Mouse (Mus musculus): ENCODE data around the gene Dtnb. TPM values are rescaled to one million over a fixed set of nuclear protein-coding genes. Genes with fewer than 3 reads are reported as not detected.

The Dtnb gene
- polyA plus RNA-seq, 2 experiments: 16.4 to 17.0 TPM

- H3K4me3 ChIP-seq (ENCODE audit: insufficient read depth in 1 of 2, low read depth in 2 of 2, low read length in 2 of 2): no peak overlapping the region
- no peak overlapping the region for H3K9ac ChIP-seq (replicated peaks)
- no peaks in the 10 kb centered on the region for H3K9me3 ChIP-seq (ENCODE audit: control insufficient read depth, low read length)
- H3K4me2 ChIP-seq (ENCODE audit: low read depth): no peak overlapping the region
- DNase-seq (ENCODE audit: low read depth in 3 of 3, low spot score in 3 of 3) (no peak), ATAC-seq (ENCODE audit: insufficient read depth) (no peak)
- no peak overlapping the region for H3K27ac ChIP-seq
- H3K27me3 ChIP-seq (ENCODE audit: control insufficient read depth, insufficient read depth, low read length): no peaks in the 10 kb centered on the region
- WGBS (ENCODE audit: insufficient replicate concordance): 28% methylated on average over 4 of the region's 4 CpGs
- H3K4me1 ChIP-seq (replicated peaks; ENCODE audit: control insufficient read depth in 2 of 2, insufficient read depth in 2 of 2, low read length in 1 of 2): peaks cover 0 to 3% of the 10 kb centered on the region in 2 experiments; a peak in 2 of 4 replicates
- no peaks in the 10 kb centered on the region for H3K36me3 ChIP-seq (replicated peaks; ENCODE audit: control insufficient read depth, insufficient read depth, low read depth)
- TF ChIP-seq CTCF (IDR thresholded peaks at IDR 0.05; ENCODE audit: low read depth): no peak
- TF ChIP-seq EP300 (IDR thresholded peaks at IDR 0.05; ENCODE audit: low read depth): no peak
Observed at GRCm38 (mm10) chr12:3547506-3547905, 24.7 kb upstream of the Dtnb start.

DNA sequence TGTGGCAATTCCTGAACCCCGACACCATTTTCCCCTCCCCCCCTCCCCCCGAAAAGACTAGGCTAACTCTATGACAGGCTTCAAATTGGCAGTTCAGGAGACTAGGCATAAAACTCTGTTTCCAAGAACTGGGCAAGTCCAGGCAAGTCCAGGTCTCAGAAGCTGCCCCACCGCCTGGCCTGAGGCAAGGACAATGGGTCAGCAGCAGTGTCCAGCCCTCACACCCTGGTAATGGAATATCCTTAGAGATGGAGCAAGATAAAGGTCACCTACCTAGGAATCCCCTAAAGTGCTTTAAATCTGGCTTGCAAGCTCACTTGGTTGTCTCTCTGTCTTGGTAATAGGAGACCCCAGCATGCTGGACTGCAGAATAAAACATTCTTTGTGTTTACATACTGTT is 24.3 kb upstream of the Dtnb start:
- no peaks in the 10 kb centered on the region for H3K36me3 ChIP-seq (replicated peaks; ENCODE audit: control insufficient read depth, insufficient read depth, low read depth)
- H3K9ac ChIP-seq (replicated peaks): no peak overlapping the region
- H3K4me1 ChIP-seq (replicated peaks; ENCODE audit: control insufficient read depth in 2 of 2, insufficient read depth in 2 of 2, low read length in 1 of 2): peaks cover 0 to under 1% of the 10 kb centered on the region in 2 experiments; a peak in 2 of 4 replicates
- no peaks in the 10 kb centered on the region for H3K27me3 ChIP-seq (ENCODE audit: control insufficient read depth, insufficient read depth, low read length)
- H3K4me3 ChIP-seq (ENCODE audit: insufficient read depth in 1 of 2, low read depth in 2 of 2, low read length in 2 of 2): no peak overlapping the region
- TF ChIP-seq CTCF (IDR thresholded peaks at IDR 0.05; ENCODE audit: low read depth) (no peak), EP300 (IDR thresholded peaks at IDR 0.05; ENCODE audit: low read depth) (no peak)
- no peak for DNase-seq (ENCODE audit: low read depth in 3 of 3, low spot score in 3 of 3)
- H3K9me3 ChIP-seq (ENCODE audit: control insufficient read depth, low read length): no peaks in the 10 kb centered on the region
- no peak overlapping the region for H3K4me2 ChIP-seq (ENCODE audit: low read depth)
- no peak overlapping the region for H3K27ac ChIP-seq
- WGBS (ENCODE audit: insufficient replicate concordance): 61% methylated on average over 3 of the region's 3 CpGs
- no peak for ATAC-seq (ENCODE audit: insufficient read depth)

GRCm38 (mm10) chr12:3548582-3549211 is 23.5 kb upstream of the Dtnb start:
- WGBS (ENCODE audit: insufficient replicate concordance): 26% methylated on average over 5 of the region's 5 CpGs
- TF ChIP-seq EP300 (IDR thresholded peaks at IDR 0.05; ENCODE audit: low read depth) (no peak), CTCF (IDR thresholded peaks at IDR 0.05; ENCODE audit: low read depth) (no peak)
- no peak overlapping the region for H3K27ac ChIP-seq
- ATAC-seq (ENCODE audit: insufficient read depth) (no peak), DNase-seq (ENCODE audit: low read depth in 3 of 3, low spot score in 3 of 3) (no peak)
- no peak overlapping the region for H3K9ac ChIP-seq (replicated peaks)
- H3K4me1 ChIP-seq (replicated peaks; ENCODE audit: control insufficient read depth in 2 of 2, insufficient read depth in 2 of 2, low read length in 1 of 2): no peaks in the 10 kb centered on the region
- H3K27me3 ChIP-seq (ENCODE audit: control insufficient read depth, insufficient read depth, low read length): no peaks in the 10 kb centered on the region
- no peak overlapping the region for H3K4me3 ChIP-seq (ENCODE audit: insufficient read depth in 1 of 2, low read depth in 2 of 2, low read length in 2 of 2)
- H3K36me3 ChIP-seq (replicated peaks; ENCODE audit: control insufficient read depth, insufficient read depth, low read depth): no peaks in the 10 kb centered on the region
- H3K9me3 ChIP-seq (ENCODE audit: control insufficient read depth, low read length): no peaks in the 10 kb centered on the region
- H3K4me2 ChIP-seq (ENCODE audit: low read depth): no peak overlapping the region

DNA sequence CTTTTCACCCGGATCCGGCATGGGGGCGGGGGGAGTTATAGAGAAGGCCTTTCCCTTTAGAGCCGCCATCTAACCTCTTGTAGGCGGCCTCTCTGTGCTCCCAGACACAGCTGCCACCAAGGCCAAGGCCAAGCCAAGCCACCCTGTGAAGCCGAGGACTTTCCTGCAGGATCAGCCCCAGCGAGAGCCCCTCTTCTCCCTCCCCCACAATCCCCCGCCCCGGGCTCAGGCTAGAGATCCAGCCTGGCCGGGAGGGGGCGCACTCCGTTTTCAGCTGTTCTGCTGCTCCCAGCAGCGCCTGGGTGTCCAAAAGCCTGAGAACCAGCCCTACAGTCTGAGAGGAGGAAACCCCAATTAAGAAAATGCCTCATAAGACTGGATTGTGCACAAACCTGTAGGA is 21.9 kb upstream of the Dtnb start:
- Histone ChIP-seq H3K27ac (no peak overlapping the region), H3K9me3 (ENCODE audit: control insufficient read depth, low read length) (no peaks in the 10 kb centered on the region), H3K36me3 (replicated peaks; ENCODE audit: control insufficient read depth, insufficient read depth, low read depth) (no peaks in the 10 kb centered on the region), H3K4me1 (replicated peaks; ENCODE audit: control insufficient read depth in 2 of 2, insufficient read depth in 2 of 2, low read length in 1 of 2) (no peaks in the 10 kb centered on the region), H3K4me2 (ENCODE audit: low read depth) (peak overlapping the region; percentile 11), H3K9ac (replicated peaks) (no peak overlapping the region), H3K4me3 (ENCODE audit: insufficient read depth in 1 of 2, low read depth in 2 of 2, low read length in 2 of 2) (peak overlapping the region in 1 of 2 experiments; percentile 40; a peak in 1 of 4 replicates), H3K27me3 (ENCODE audit: control insufficient read depth, insufficient read depth, low read length) (no peaks in the 10 kb centered on the region)
- TF ChIP-seq EP300 (IDR thresholded peaks at IDR 0.05; ENCODE audit: low read depth): no peak
- peak; percentile 64 for TF ChIP-seq CTCF (IDR thresholded peaks at IDR 0.05; ENCODE audit: low read depth)
- DNase-seq (ENCODE audit: low read depth in 3 of 3, low spot score in 3 of 3) (no peak), ATAC-seq (ENCODE audit: insufficient read depth) (no peak)
- WGBS (ENCODE audit: insufficient replicate concordance): 12% methylated on average over 13 of the region's 13 CpGs

DNA sequence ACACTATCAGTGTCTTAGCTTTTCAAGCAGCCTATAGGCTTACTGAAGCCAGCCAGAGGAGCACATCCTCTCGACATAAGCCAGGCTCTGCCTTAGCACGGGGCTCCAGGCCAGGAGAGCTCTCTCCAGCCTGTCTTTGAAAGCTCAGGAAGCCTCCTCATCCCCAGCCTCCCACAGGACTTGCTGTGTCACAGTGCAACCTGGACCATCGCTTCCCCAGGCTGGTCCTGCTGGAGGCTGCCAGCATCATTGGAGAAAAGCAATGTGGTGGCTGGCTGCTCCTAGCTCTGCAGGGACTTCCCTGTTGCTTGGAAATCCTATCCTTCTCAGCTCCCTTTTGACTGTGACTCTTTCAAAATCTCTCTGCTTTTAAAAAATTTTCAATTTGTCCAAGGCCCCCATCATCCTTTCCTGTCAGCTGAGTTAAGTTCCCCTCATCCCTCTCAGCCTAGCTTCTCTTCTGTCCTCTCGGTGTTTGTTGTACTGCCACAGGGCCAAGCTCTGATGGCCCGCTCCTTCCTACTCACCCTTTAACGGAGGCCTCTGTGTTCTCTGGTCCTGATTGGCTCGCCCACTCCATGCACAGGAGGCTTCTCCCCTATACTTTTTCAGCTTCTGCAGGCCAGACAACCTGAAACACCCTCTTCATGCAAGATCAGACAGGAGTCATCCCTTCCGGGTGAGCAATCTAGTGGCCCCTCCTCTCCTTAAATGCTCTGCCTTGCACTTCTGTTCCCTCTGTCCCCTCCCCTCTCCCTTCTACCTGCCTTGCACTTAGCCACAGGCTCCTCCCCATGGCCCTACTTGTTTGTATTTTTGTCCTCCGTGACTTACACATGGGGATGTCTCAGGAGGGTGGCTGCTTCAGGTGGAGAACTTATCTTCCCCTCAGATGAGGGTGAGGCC is 14.5 kb upstream of the Dtnb start:
- no peaks in the 10 kb centered on the region for H3K36me3 ChIP-seq (replicated peaks; ENCODE audit: control insufficient read depth, insufficient read depth, low read depth)
- H3K27me3 ChIP-seq (ENCODE audit: control insufficient read depth, insufficient read depth, low read length): no peaks in the 10 kb centered on the region
- H3K27ac ChIP-seq: no peak overlapping the region
- no peak overlapping the region for H3K4me3 ChIP-seq (ENCODE audit: insufficient read depth in 1 of 2, low read depth in 2 of 2, low read length in 2 of 2)
- H3K9ac ChIP-seq (replicated peaks): no peak overlapping the region
- ATAC-seq (ENCODE audit: insufficient read depth): no peak
- TF ChIP-seq CTCF (IDR thresholded peaks at IDR 0.05; ENCODE audit: low read depth) (no peak), EP300 (IDR thresholded peaks at IDR 0.05; ENCODE audit: low read depth) (no peak)
- whole genome bisulfite sequencing (ENCODE audit: insufficient replicate concordance): 58% methylated on average over 9 of the region's 9 CpGs
- H3K4me1 ChIP-seq (replicated peaks; ENCODE audit: control insufficient read depth in 2 of 2, insufficient read depth in 2 of 2, low read length in 1 of 2): peaks cover 0 to 7% of the 10 kb centered on the region in 2 experiments; a peak in 2 of 4 replicates
- DNase-seq (ENCODE audit: low read depth in 3 of 3, low spot score in 3 of 3): no peak
- H3K9me3 ChIP-seq (ENCODE audit: control insufficient read depth, low read length): no peaks in the 10 kb centered on the region
- H3K4me2 ChIP-seq (ENCODE audit: low read depth): no peak overlapping the region

Measured in liver, embryonic 14.5 days (tissue).